Mouse (Mus musculus): ENCODE measurements around the gene Sik2. TPM values are rescaled to one million over a fixed set of nuclear protein-coding genes. Genes with fewer than 3 reads are reported as not detected.

The Sik2 gene
- polyA plus RNA-seq, 1 experiment from 2014 or later, result 14.2 TPM

DNA sequence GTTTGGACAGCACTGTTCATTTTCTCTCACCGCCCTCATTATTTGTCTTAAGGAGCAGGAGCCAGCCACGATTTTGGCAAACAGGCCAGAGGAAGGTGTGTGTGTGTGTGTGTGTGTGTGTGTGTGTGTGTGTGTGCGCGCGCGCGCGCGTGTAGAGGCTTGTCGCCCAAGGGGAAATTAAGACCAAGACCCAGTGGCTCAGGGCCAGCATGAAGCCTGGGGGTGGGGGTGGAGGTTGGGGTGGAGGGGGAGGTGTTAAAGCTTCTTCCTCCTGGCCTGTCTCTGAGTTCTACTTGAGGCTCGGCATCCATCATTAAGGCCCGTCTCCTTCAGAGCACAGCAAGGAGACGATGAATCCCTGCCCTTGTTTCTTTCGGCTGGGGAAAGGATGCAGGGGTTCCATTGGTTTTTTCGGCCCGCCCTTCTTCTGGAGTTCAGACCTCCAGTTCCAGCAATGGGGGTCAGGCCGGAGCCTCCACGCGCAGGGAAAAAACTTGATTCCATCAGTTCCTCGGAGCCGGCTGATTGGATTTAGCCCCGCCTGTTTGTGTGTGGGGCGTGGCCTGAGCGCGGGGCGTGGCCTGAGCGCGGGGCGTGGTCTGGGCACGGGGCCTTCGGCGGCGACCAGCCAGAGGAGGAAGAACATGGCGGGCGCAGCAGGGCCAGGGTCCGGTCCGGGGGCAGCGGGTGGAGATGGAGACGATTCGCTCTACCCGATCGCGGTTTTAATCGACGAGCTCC is 152.4 kb downstream of the Sik2 start:
- peak; percentile 93 for DNase-seq (ENCODE audit: low spot score)

DNA sequence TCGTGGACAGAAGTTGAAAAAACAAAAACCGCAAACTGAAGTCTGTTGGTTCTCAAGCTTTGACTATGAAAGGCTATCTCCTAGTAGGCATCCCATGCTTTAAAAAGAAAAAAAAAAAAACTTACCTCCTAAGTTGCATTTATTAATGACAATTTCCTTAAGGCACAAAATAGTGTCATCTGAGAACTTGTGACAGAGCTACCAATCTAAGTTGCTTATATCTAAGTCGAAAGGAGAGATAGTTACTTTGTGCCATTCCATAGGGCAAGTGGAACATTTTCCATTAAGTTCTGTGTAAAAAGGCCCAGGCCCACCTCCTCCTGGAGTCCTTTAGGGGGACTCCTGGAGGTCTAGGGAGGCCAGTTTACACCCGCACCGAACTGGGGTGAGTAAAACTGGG is 153.1 kb downstream of the Sik2 start:
- H3K9ac ChIP-seq (replicated peaks; ENCODE audit: low read length), result no peak overlapping the region
- peaks cover 2% of the 10 kb centered on the region; the same call in 1 of the 2 replicates for H3K36me3 ChIP-seq (replicated peaks; ENCODE audit: control insufficient read depth, insufficient read depth, low read depth, low read length)
- no peak overlapping the region for H3K4me3 ChIP-seq (ENCODE audit: low read depth, low read length)
- ATAC-seq (replicated peaks; ENCODE audit: insufficient number of reproducible peaks, low FRiP score, low TSS enrichment, low read depth), result no peak
- no peaks in the 10 kb centered on the region for H3K9me3 ChIP-seq (replicated peaks; ENCODE audit: control insufficient read depth, low read length)
- H3K4me2 ChIP-seq (ENCODE audit: low read depth, low read length), result no peak overlapping the region
- H3K27ac ChIP-seq (replicated peaks; ENCODE audit: low read depth, low read length), result no peak overlapping the region
- DNase-seq (ENCODE audit: low spot score), result no peak
- WGBS, result 67% methylated on average over 5 of the region's 5 CpGs
- no peaks in the 10 kb centered on the region for H3K27me3 ChIP-seq (ENCODE audit: control insufficient read depth, insufficient read depth, low read length)
- H3K4me1 ChIP-seq (ENCODE audit: control insufficient read depth, insufficient read depth, low read length), result no peaks in the 10 kb centered on the region; the same call in 1 of the 2 replicates

More for the DNA sequence above, 152.4 kb downstream of the Sik2 start:
- Histone ChIP-seq H3K27me3 (ENCODE audit: control insufficient read depth, insufficient read depth, low read length) (no peaks in the 10 kb centered on the region), H3K27ac (replicated peaks; ENCODE audit: low read depth, low read length) (peak overlapping the region; percentile 60), H3K36me3 (replicated peaks; ENCODE audit: control insufficient read depth, insufficient read depth, low read depth, low read length) (peaks cover 4% of the 10 kb centered on the region; the same call in 1 of the 2 replicates), H3K9me3 (replicated peaks; ENCODE audit: control insufficient read depth, low read length) (no peaks in the 10 kb centered on the region), H3K9ac (replicated peaks; ENCODE audit: low read length) (peak overlapping the region; percentile 85), H3K4me3 (ENCODE audit: low read depth, low read length) (peak overlapping the region; percentile 94), H3K4me2 (ENCODE audit: low read depth, low read length) (peak overlapping the region; percentile 67), H3K4me1 (ENCODE audit: control insufficient read depth, insufficient read depth, low read length) (no peaks in the 10 kb centered on the region; the same call in 1 of the 2 replicates)
- under 1% methylated on average over 45 of the region's 45 CpGs for whole genome bisulfite sequencing
- peak; percentile 81 for ATAC-seq (replicated peaks; ENCODE audit: insufficient number of reproducible peaks, low FRiP score, low TSS enrichment, low read depth)

DNA sequence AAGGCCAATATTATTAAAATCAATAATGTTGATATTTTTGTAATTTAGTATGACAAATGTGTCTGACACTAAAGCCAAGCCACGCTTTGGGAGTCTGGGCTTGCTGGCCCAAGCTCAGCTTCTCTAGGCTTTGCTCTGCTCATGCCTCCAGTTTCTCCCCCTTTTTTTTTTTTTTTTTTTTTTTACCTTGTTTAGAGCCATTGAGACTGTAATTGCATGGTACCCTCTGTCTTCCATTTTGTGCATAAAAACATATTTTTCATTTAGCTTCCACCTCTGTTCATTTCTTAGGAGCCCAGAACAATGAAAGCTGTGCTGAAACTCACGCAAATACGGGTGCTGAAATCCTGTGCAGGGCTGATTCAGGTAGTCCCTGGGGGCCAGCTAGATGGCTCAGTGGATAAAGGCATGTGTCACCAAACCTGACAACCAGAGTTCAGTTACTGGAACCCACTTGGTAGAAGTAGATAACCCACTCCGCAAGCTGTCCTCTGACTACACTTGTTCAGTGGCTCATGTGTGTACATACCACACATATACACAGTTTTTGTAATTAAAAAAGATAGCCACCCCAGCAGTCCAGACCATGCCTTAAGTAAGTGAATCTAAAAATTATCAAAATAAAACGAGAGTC is 153.6 kb downstream of the Sik2 start:
- DNase-seq (ENCODE audit: low spot score) (no peak), ATAC-seq (replicated peaks; ENCODE audit: insufficient number of reproducible peaks, low FRiP score, low TSS enrichment, low read depth) (no peak)
- Histone ChIP-seq H3K4me3 (ENCODE audit: low read depth, low read length) (no peak overlapping the region), H3K9me3 (replicated peaks; ENCODE audit: control insufficient read depth, low read length) (no peaks in the 10 kb centered on the region), H3K9ac (replicated peaks; ENCODE audit: low read length) (no peak overlapping the region), H3K27me3 (ENCODE audit: control insufficient read depth, insufficient read depth, low read length) (no peaks in the 10 kb centered on the region), H3K4me1 (ENCODE audit: control insufficient read depth, insufficient read depth, low read length) (no peaks in the 10 kb centered on the region; the same call in 1 of the 2 replicates), H3K4me2 (ENCODE audit: low read depth, low read length) (no peak overlapping the region), H3K36me3 (replicated peaks; ENCODE audit: control insufficient read depth, insufficient read depth, low read depth, low read length) (peaks cover 1% of the 10 kb centered on the region; the same call in 1 of the 2 replicates), H3K27ac (replicated peaks; ENCODE audit: low read depth, low read length) (no peak overlapping the region)
- 90% methylated on average over 5 of the region's 5 CpGs for WGBS

DNA sequence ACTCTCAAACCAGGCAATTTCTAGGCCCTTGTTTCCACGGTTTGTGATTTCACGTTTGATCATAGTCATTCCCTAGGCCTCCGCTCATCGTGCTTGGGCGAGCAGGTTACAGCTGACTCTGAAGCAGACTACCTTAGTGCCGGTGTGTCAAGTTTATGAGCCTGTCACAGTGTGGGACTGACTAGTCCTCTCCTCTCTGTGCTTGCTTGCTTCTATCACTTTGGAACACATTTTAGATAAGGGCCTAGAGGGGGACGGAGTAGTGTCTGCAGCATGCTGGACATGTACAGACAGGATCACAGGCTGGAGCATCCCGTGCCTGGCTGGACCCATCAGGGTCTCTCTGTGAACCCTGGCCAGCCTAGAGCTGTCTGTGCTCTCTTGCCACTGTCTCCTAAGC is 154.5 kb downstream of the Sik2 start:
- WGBS, result 72% methylated on average over 8 of the region's 8 CpGs
- Histone ChIP-seq H3K27me3 (ENCODE audit: control insufficient read depth, insufficient read depth, low read length) (no peaks in the 10 kb centered on the region), H3K4me1 (ENCODE audit: control insufficient read depth, insufficient read depth, low read length) (no peaks in the 10 kb centered on the region; the same call in 1 of the 2 replicates), H3K4me3 (ENCODE audit: low read depth, low read length) (no peak overlapping the region), H3K9ac (replicated peaks; ENCODE audit: low read length) (no peak overlapping the region; the same call in 1 of the 2 replicates), H3K36me3 (replicated peaks; ENCODE audit: control insufficient read depth, insufficient read depth, low read depth, low read length) (no peaks in the 10 kb centered on the region; the same call in 1 of the 2 replicates), H3K4me2 (ENCODE audit: low read depth, low read length) (no peak overlapping the region), H3K27ac (replicated peaks; ENCODE audit: low read depth, low read length) (no peak overlapping the region), H3K9me3 (replicated peaks; ENCODE audit: control insufficient read depth, low read length) (no peaks in the 10 kb centered on the region)
- ATAC-seq (replicated peaks; ENCODE audit: insufficient number of reproducible peaks, low FRiP score, low TSS enrichment, low read depth) (no peak), DNase-seq (ENCODE audit: low spot score) (no peak)

DNA sequence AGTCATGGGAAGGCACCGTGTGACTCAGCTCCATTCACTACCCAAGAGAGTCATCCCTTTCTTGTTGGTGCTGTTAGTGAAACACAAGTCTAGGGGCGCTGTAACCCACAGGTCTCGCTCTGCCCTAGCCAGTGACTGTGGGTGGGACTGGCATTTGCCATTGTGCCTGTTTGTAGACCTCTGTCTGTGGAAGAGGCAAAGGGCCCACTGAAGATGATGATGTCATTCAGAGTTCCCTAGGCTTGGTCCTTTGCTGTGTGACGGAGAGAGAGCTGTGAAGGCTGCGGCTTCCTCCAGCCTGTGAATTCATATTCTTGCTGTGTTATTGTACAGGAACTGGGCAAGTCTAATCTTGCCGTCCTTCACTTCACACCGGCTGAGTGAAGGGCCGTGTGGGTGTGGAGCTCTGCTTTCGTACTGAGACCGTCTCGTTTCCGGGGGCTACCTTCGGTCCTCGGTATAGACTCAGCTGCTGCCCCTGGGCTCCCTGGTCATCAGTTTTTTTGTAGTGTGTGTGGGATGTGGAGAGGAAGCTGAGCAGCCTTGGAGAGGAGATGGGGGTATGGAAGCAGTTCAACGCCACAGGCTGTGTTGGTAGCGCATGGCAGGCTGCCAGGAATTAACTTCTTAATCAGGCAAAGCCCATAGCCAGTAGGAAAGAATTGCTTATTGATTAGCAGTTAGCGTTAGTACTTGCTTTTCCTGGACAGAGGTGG is 156.1 kb downstream of the Sik2 start:
- Histone ChIP-seq H3K9ac (replicated peaks; ENCODE audit: low read length) (no peak overlapping the region), H3K27ac (replicated peaks; ENCODE audit: low read depth, low read length) (no peak overlapping the region), H3K4me3 (ENCODE audit: low read depth, low read length) (no peak overlapping the region), H3K27me3 (ENCODE audit: control insufficient read depth, insufficient read depth, low read length) (no peaks in the 10 kb centered on the region), H3K4me1 (ENCODE audit: control insufficient read depth, insufficient read depth, low read length) (no peaks in the 10 kb centered on the region; the same call in 1 of the 2 replicates), H3K9me3 (replicated peaks; ENCODE audit: control insufficient read depth, low read length) (no peaks in the 10 kb centered on the region), H3K4me2 (ENCODE audit: low read depth, low read length) (no peak overlapping the region), H3K36me3 (replicated peaks; ENCODE audit: control insufficient read depth, insufficient read depth, low read depth, low read length) (no peaks in the 10 kb centered on the region)
- WGBS, result 78% methylated on average over 17 of the region's 17 CpGs
- DNase-seq (ENCODE audit: low spot score) (no peak), ATAC-seq (replicated peaks; ENCODE audit: insufficient number of reproducible peaks, low FRiP score, low TSS enrichment, low read depth) (no peak)

DNA sequence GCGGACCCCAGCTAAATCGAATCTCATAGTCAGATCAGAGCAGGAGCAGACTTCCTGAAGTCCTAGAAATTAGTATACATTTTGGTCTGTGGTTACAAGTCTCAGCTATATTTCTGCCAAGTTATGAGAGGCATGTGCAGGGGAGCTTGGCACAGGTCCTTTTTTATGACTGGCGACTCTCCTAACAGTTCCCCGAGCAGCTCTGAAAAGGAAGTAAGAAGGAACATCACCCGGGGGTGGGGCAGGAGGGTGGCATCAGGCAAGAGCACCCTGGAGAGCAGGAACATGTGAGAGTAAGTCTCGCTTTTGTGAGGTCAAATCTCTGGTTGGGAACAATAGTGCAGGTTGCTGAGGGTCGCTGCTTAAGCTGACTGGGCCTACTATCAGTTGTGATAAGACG is 158.2 kb downstream of the Sik2 start:
- ATAC-seq (replicated peaks; ENCODE audit: insufficient number of reproducible peaks, low FRiP score, low TSS enrichment, low read depth) (no peak), DNase-seq (ENCODE audit: low spot score) (no peak)
- Histone ChIP-seq H3K27ac (replicated peaks; ENCODE audit: low read depth, low read length) (no peak overlapping the region), H3K9ac (replicated peaks; ENCODE audit: low read length) (0 out of 2 replicates have a peak overlapping the region, but pooled peaks have one; percentile 37), H3K9me3 (replicated peaks; ENCODE audit: control insufficient read depth, low read length) (no peaks in the 10 kb centered on the region), H3K4me3 (ENCODE audit: low read depth, low read length) (no peak overlapping the region), H3K4me2 (ENCODE audit: low read depth, low read length) (no peak overlapping the region), H3K4me1 (ENCODE audit: control insufficient read depth, insufficient read depth, low read length) (no peaks in the 10 kb centered on the region; the same call in 1 of the 2 replicates), H3K27me3 (ENCODE audit: control insufficient read depth, insufficient read depth, low read length) (no peaks in the 10 kb centered on the region), H3K36me3 (replicated peaks; ENCODE audit: control insufficient read depth, insufficient read depth, low read depth, low read length) (no peaks in the 10 kb centered on the region)
- 59% methylated on average over 8 of the region's 8 CpGs for WGBS

DNA sequence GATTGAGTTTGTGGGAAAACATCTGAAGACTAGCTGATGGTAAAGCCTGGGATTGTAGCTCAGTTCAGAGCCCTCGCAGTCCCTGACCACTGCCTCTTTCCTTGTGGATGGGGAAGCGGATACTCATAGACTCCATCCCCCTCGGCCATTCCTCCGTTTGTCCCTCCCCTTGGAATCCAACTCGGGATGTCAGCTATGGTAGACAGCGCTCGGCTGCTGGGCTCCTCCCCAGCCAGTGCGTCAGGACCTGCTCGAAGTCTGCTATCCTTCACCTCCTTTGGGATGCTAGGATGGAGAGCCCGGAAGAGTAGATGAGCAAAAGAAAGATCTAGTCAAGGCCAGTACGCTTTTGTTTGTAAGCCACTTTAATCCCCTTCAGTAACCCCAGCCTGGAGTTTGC is 158.6 kb downstream of the Sik2 start:
- Histone ChIP-seq H3K27me3 (ENCODE audit: control insufficient read depth, insufficient read depth, low read length) (no peaks in the 10 kb centered on the region), H3K9ac (replicated peaks; ENCODE audit: low read length) (peak overlapping the region; percentile 37; the same call in 1 of the 2 replicates), H3K4me3 (ENCODE audit: low read depth, low read length) (no peak overlapping the region), H3K27ac (replicated peaks; ENCODE audit: low read depth, low read length) (no peak overlapping the region), H3K36me3 (replicated peaks; ENCODE audit: control insufficient read depth, insufficient read depth, low read depth, low read length) (no peaks in the 10 kb centered on the region), H3K9me3 (replicated peaks; ENCODE audit: control insufficient read depth, low read length) (no peaks in the 10 kb centered on the region), H3K4me1 (ENCODE audit: control insufficient read depth, insufficient read depth, low read length) (no peaks in the 10 kb centered on the region; the same call in 1 of the 2 replicates), H3K4me2 (ENCODE audit: low read depth, low read length) (no peak overlapping the region)
- DNase-seq (ENCODE audit: low spot score), result peak; percentile 20
- WGBS, result 22% methylated on average over 11 of the region's 11 CpGs
- ATAC-seq (replicated peaks; ENCODE audit: insufficient number of reproducible peaks, low FRiP score, low TSS enrichment, low read depth), result no peak

All from embryonic facial prominence, embryonic 11.5 days (tissue).